Mouse (Mus musculus): Measurements from ENCODE around the gene St6galnac5.
"Not testable (repeated sequence)": the region's sequence is repeated elsewhere in the genome, so short reads cannot be mapped to it uniquely, and the experiment has no call there.

St6galnac5 gene

DNA sequence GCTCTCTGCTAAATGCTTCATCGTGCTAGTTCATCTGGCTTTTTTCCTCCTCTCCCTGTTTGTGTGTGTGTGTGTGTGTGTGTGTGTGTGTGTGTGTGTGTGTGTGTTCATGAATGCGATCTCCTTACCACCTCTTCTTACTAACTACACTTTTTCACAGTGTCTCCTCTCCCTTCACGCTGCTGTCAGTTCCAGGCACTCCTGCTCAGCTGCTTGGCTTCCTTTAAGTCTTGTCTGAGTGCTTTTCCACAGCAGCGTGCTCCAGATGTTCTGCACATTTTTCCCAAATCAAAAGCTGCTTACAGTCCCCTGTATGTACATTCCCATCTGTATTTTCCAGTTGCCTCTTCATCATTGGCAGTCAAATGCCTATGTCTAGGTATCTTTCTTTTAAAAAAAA, 189.0 kb downstream of the St6galnac5 start:
- DNase-seq (ENCODE audit: low read depth, low spot score): no peak

DNA sequence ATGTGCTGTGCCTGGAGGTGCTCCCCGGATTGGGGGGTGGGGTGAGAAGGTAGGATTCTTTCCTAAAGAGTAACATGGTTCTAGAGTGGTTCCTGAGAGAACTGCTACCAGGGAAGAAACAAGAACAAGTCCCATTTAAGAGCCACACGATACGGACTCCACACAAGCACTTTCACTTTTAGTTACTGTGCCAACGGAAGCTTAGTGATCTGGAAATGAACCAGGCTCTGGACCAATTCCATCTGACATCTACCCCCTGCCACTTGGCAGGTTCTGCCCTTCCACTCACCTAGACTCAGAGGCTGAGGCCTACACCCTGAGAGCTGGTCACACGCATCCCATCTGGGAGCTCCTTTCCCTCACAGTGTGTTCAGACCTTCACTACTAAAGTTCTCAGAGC, 189.4 kb downstream of the St6galnac5 start:
- no peak for DNase-seq (ENCODE audit: low read depth, low spot score)

DNA sequence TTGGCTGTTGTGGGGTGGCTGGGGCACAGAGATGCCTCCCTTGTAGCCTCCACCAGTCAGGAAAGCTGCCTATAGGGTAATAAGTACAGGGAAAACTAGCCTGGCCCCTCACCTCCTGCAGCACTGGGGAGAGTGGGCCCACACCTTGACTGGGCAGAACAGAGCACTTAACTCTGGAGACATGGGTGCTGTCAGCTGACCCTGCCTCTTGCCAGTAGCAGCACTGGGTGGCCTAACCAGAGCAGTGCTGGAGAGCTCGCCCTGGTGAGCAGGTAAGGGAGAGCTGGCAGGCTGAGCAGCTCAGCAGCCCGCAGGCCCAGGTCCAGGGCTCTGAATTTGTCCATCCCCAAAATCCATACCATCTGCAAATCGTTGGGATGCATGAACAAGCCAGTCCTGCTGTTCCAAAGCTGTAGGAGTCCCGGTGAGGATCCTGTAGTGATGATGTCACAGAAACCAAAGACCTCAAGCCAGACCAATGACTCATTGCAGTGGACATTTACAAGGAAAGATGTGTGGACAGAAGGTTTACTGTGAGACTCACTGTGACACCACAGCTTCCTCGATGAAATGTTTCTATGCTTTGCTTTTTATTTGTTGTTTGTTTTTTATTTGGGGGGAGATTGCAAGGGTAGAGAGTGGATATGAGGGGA, 193.6 kb downstream of the St6galnac5 start:
- not testable (repeated sequence) for DNase-seq (ENCODE audit: low read depth, low spot score)

DNA sequence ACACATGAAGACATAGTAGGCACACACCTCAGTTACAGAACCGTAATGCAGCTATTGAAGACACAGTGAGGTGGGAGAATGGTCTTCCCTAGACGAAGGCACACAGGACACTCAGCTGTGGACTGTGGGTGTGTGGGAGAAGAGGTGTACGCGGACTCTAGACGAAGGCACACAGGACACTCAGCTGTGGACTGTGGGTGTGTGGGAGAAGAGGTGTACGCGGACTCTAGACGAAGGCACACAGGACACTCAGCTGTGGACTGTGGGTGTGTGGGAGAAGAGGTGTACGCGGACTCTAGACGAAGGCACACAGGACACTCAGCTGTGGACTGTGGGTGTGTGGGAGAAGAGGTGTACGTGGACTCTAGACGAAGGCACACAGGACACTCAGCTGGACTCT, 197.7 kb downstream of the St6galnac5 start:
- DNase-seq (ENCODE audit: low read depth, low spot score): not testable (repeated sequence)

DNA sequence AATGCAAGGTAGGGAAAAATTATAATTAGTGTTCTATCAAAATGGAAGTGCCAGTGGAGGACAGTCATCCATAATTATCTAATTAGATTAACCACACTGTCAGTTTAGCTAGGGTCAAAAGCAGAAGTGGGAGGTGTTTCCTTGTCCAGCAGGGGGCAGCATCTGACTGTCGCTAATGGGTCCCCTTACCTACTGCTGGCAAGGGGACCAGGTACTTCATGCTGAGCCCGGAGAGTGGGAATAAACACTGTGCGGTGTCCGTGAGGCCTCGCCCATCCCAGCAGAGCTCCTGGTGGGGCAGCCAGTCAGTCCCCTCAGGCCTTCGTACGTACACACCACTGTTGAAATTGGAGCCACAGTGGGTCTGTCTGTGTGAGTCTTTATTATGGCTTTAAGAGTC, 198.3 kb downstream of the St6galnac5 start:
- peak; percentile 36 for DNase-seq (ENCODE audit: low read depth, low spot score)

DNA sequence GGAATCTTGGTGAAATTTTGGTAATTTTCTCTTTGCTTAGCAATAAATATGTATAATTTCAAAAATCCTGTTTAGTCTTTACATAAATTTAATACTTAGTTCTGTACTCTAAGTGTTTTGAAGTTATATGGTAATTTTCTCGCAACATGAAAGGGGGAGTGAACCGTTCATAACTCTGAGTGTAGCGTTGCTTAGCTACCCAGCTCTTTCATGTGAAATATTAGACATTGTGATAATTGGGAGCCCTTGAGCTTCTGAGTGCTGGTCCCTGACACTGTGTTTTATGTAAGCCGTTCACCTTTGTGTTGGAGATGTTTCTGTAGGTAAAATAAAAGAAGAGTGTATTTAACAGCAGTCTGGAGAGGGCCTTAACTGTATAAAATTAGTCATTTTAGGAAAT, 202.2 kb downstream of the St6galnac5 start:
- no peak for DNase-seq (ENCODE audit: low read depth, low spot score)

DNA sequence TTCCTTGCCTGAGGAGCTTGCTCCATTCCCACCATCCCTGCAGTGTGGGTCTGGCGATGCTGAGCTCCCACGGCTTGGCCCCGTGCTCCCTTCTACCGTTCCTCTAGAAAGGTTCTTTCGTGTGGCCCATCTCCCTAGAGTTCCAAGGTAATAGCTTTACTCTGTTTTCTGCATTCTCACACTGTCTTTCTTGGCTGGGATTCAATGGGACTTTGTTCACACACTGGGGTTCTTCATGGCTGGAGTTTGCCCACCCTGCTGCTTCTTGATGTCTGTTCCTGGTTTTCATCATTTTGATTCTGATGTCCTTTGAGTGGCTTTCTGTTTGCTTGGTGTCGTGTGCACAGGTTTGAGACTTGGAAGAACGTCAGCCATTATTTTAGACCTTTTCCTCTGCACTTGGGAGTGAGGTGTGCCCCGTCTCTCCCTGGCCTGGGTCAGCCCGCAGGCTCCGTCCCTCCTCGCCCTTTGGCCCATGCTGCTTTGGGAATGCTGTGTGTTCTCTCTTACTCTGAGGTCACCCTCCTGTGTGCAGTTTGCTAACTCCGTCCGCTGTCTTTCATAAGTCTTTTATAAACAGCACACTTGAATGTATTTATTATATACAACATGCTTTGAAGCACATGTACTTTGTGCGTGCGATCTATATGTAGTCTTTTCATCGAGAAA, 205.0 kb downstream of the St6galnac5 start:
- DNase-seq (ENCODE audit: low read depth, low spot score): no peak

DNA sequence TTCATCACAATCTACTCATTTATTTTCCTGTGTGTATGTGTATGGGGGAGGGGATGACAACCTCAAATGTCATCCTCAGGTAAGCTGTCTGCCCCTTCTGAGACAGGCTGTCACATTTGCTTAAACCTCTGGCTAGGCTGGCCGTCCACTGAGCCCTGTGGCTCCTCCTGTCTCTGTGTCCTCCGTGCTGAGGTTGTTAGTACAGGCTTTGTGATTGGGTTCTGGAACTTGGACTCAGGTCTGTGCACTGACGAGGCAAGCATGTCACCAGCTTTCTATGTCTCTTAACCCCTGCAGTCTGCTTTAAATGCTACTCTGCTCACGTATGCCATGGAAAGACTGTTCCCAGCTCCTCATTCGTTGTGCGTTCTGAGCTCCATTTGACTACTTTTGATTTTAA, 205.7 kb downstream of the St6galnac5 start:
- no peak for DNase-seq (ENCODE audit: low read depth, low spot score)

DNA sequence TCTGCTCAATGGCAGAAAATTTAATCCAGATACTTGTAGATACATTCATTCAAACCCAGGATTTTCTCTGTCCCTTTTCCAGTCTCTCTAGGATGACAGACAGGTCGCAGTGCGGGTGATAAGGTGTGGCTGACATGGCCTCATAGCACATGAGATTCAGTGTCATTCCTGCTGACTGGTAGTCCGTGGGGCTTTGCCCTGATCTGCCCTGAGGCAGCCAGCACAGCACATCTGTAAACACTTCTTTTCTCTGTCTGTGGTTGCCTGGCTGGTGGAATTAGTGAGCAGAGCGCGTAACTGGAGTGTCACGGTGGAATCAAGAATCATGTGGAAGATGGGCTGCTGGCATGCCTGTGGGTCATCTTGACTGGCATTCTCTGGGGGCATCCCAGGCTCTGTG, 212.0 kb downstream of the St6galnac5 start:
- DNase-seq (ENCODE audit: low read depth, low spot score): no peak

DNA sequence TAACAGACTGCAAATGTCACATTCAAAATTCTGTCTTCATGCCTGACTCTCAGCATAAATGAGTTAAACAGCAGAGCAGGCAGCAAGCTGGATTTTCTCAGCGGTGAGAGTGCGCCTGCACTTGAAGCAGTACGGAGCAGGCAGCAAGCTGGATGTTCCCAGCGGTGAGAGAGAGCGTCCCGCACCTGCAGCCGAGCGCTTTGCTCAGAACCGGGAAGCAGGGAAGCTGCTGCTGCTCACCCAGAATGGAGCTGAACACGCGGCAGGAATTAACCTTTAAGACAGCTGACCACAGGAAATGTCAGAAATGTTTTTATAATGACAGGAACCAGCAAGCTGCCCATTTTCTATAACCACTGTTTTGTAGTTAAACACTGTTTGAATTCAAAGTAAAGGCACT, 214.6 kb downstream of the St6galnac5 start:
- DNase-seq (ENCODE audit: low read depth, low spot score): no peak
